Mouse (Mus musculus) CH12.LX (cell line): ENCODE measurements around the gene Mpo. TPM values are rescaled to one million over a fixed set of nuclear protein-coding genes. Genes with fewer than 3 reads are reported as not detected.

Experiments used
- DNase-seq: peaks from one replicate; pipeline ENCODE4 v3.0.0-alpha.2; 2013; ENCODE audit errors: extremely low read depth
- H3K27ac ChIP-seq: 2 replicates; pipeline ENCODE4 v1.5.1; 2012; ENCODE audit warnings: low read depth, mild to moderate bottlenecking, control low read depth, moderate library complexity; ENCODE audit not compliant: insufficient read depth
- H3K27me3 ChIP-seq: replicated peaks from 2 replicates; pipeline ENCODE3; 2012; ENCODE audit warnings: inconsistent platforms
- H3K36me3 ChIP-seq, 2 experiments: replicated peaks in 1 of 2; 2 replicates each; pipeline versions ENCODE3 to v1.6.1; 2012; ENCODE audit warnings: inconsistent platforms in 1 of 2, low read length in 1 of 2, mild to moderate bottlenecking in 1 of 2, mixed read lengths in 1 of 2, moderate library complexity in 1 of 2; ENCODE audit not compliant: control insufficient read depth in 1 of 2, insufficient read depth in 1 of 2
- H3K4me1 ChIP-seq, 2 experiments: 2 replicates each; pipeline ENCODE4 v1.6.1; 2012; ENCODE audit warnings: inconsistent platforms in 1 of 2, moderate library complexity in 1 of 2; ENCODE audit not compliant: insufficient read depth in 2 of 2, control insufficient read depth in 1 of 2
- H3K4me2 ChIP-seq: 2 replicates; pipeline ENCODE4 v1.6.1; 2012; ENCODE audit warnings: low read depth, mild to moderate bottlenecking, control low read depth; ENCODE audit not compliant: poor library complexity, insufficient read depth, severe bottlenecking
- H3K4me3 ChIP-seq, 3 experiments: fragments of 150-350 bp in 1 of 3; sonication (generic) in 1 of 3; replicated peaks in 1 of 3; 2 replicates each; pipeline versions ENCODE3 to v1.5.1; 2011 to 2012; ENCODE audit warnings: low read depth in 2 of 3, low read length in 2 of 3, mild to moderate bottlenecking in 2 of 3, moderate library complexity in 2 of 3, control low read depth in 1 of 3, improper control_type of control experiment in 1 of 3, inconsistent platforms in 1 of 3, mixed read lengths in 1 of 3; ENCODE audit not compliant: poor library complexity in 1 of 3
- H3K79me2 ChIP-seq: replicated peaks from 2 replicates; pipeline ENCODE4 v1.6.1; 2012; ENCODE audit warnings: mild to moderate bottlenecking, moderate library complexity; ENCODE audit not compliant: control insufficient read depth, poor library complexity, insufficient read depth, severe bottlenecking; ENCODE audit errors: extremely low read depth
- H3K9ac ChIP-seq: 2 replicates; pipeline ENCODE4 v1.6.1; 2012; ENCODE audit warnings: low read depth, mild to moderate bottlenecking, control low read depth, moderate library complexity; ENCODE audit not compliant: insufficient read depth
- H3K9me3 ChIP-seq: replicated peaks from 2 replicates; pipeline ENCODE3; 2012; ENCODE audit warnings: low read length, inconsistent platforms, mixed read lengths
- BHLHE40 ChIP-seq: IDR thresholded peaks from 2 replicates; pipeline ENCODE4 v1.6.1; 2011; ENCODE audit warnings: mild to moderate bottlenecking, low read depth, low read length, improper control_type of control experiment
- ELF1 ChIP-seq: IDR thresholded peaks from 2 replicates; pipeline ENCODE4 v1.6.1; 2014; ENCODE audit warnings: low read depth, mild to moderate bottlenecking, inconsistent platforms, low read length, improper control_type of control experiment
- MEF2A ChIP-seq: IDR thresholded peaks from 2 replicates; pipeline ENCODE4 v1.6.1; 2014; ENCODE audit warnings: low read depth, mild to moderate bottlenecking, inconsistent platforms, low read length, improper control_type of control experiment, borderline replicate concordance
- POLR2A ChIP-seq: IDR thresholded peaks from 2 replicates; pipeline ENCODE4 v1.6.1; 2011; ENCODE audit warnings: low read depth, mild to moderate bottlenecking, improper control_type of control experiment, low read length
- RAD21 ChIP-seq: IDR thresholded peaks from 2 replicates; pipeline ENCODE4 v1.6.1; 2011; ENCODE audit warnings: low read depth, mild to moderate bottlenecking, low read length, improper control_type of control experiment, moderate library complexity
- RCOR1 ChIP-seq: conservative IDR thresholded peaks from 2 replicates; pipeline ENCODE4 v1.6.1; 2012; ENCODE audit warnings: low read depth, mild to moderate bottlenecking, inconsistent platforms, low read length, improper control_type of control experiment
- SIN3A ChIP-seq: IDR thresholded peaks from 2 replicates; pipeline ENCODE4 v1.6.1; 2012; ENCODE audit warnings: low read length, improper control_type of control experiment, inconsistent platforms
- TBP ChIP-seq: conservative IDR thresholded peaks from 2 replicates; pipeline ENCODE4 v1.6.1; 2011; ENCODE audit warnings: low read depth, low read length, improper control_type of control experiment
- TCF12 ChIP-seq: IDR thresholded peaks from 2 replicates; pipeline ENCODE4 v1.6.1; 2014; ENCODE audit warnings: low read depth, mild to moderate bottlenecking, inconsistent platforms, low read length, improper control_type of control experiment
- USF2 ChIP-seq: conservative IDR thresholded peaks from 2 replicates; pipeline ENCODE4 v1.6.1; 2011; ENCODE audit warnings: low read depth, low read length, improper control_type of control experiment
- ZMIZ1 ChIP-seq: IDR thresholded peaks from 2 replicates; pipeline ENCODE4 v1.6.1; 2012; ENCODE audit warnings: low read depth, mild to moderate bottlenecking, inconsistent platforms, low read length, improper control_type of control experiment
- dilution Hi-C: fragments of 300-500 bp; cut with MboI; formaldehyde crosslinking; loops from 2 replicates; pipeline ENCODE4 v1.14.3; 2020; ENCODE audit warnings: low sequenced_read_pairs; ENCODE audit not compliant: extremely low pct_unique_long_range_greater_than_20kb, extremely low pct_ligation_motif_present
- in situ Hi-C: fragments of 300-500 bp; cut with MboI; formaldehyde crosslinking; loops from 3 replicates; pipeline ENCODE4 v1.14.3; 2019; ENCODE audit warnings: low sequenced_read_pairs, low pct_ligation_motif_present, low pct_unique_long_range_greater_than_20kb, mixed read lengths
- polyA plus RNA-seq: library from polyadenylated mRNA; unstranded; fragments of >175 nt; gene quantifications from 2 replicates; pipeline ENCODE4 v1.2.1, GENCODE M21; 2012; ENCODE audit warnings: low read depth; ENCODE audit not compliant: insufficient read length
- total RNA-seq, 2 experiments: library from RNA; depleted of rRNA; stranded (reverse); fragments of 300-350 nt in 1 of 2; fragments of >200 nt in 1 of 2; gene quantifications; 2 replicates each; pipeline ENCODE4 v1.2.3; 2012 to 2014

Mpo gene
- total and polyA plus RNA-seq, 3 experiments, result not detected

DNA sequence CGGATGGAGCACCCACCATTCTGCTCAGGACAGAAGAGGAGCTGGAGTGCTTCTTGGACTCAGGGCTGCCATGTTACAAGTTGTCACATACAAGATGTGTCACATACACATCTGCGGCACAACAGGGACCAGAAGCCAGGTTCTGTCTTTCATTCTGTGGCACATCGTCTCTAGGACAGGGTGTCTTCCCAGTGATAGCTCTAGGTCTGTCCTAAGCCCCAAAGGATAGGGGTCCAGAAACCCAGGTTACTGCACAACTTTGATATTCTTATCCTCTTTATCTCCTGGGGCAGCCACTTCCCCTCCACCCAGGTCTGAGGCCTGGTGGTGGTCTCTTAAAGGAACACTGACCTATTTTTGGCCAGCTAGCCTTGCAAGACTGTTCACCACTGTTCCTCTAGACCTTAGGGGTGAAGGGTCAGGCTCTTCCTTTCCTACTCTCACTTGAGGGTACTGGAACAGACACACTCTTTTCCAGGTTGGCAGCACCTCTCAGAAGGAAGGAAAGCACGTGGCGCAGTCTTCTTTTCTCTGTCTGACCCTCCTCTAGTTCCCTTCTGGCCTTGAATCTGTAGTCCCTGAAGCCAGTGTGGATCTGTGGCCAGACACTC, 39.4 kb upstream of the Mpo start:
- H3K9me3 ChIP-seq, result no peaks in the 10 kb centered on the region
- peak overlapping the region in 2 of 3 experiments; percentile 7 to 81 for H3K4me3 ChIP-seq
- peak overlapping the region; percentile 85 for H3K4me2 ChIP-seq
- H3K9ac ChIP-seq, result peak overlapping the region; percentile 61
- in situ Hi-C loops, result loop anchor here (5.0 kb wide), 1 partner anchor 92 kb away; the partner anchor contains the start of gene Rnf43
- peak overlapping the region; percentile 95 for H3K27ac ChIP-seq
- H3K36me3 ChIP-seq, result peaks cover 21 to 22% of the 10 kb centered on the region in 2 experiments
- peaks cover 20 to 59% of the 10 kb centered on the region in 2 experiments for H3K4me1 ChIP-seq
- DNase-seq, result peak; percentile 44
- dilution Hi-C loops, result no loop called here
- H3K79me2 ChIP-seq, result peaks cover 34% of the 10 kb centered on the region
- no peaks in the 10 kb centered on the region for H3K27me3 ChIP-seq
- peak; percentile 16; the same call in 1 of the 2 replicates for TF ChIP-seq POLR2A
- TF ChIP-seq TCF12, result no peak

DNA sequence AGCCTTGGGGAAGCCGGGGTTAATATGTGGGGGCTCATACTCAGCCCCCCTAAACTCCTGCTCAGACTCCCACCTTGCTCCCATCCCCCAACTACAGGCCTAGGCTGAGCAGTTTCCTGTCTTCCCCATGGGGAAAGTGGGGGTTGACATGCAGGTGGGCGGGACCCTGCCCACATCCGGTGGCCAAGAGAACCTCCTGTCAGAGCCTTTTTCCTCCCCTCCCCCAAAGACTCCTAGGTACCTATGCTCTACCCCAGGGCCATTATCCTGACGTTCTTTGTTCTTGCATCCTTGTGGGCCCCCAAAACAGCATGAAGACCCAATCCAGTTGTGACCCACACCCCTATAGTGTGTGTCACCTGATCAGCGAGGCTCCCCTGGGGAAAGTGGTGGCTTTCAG, 38.8 kb upstream of the Mpo start:
- no peaks in the 10 kb centered on the region for H3K27me3 ChIP-seq
- H3K4me2 ChIP-seq, result peak overlapping the region; percentile 85
- dilution Hi-C loops (no loop called here), in situ Hi-C loops (loop anchor here (5.0 kb wide), 1 partner anchor 92 kb away; the partner anchor contains the start of gene Rnf43)
- H3K9me3 ChIP-seq, result no peaks in the 10 kb centered on the region
- peaks cover 34% of the 10 kb centered on the region for H3K79me2 ChIP-seq
- peaks cover 21 to 22% of the 10 kb centered on the region in 2 experiments for H3K36me3 ChIP-seq
- peak overlapping the region; percentile 37 to 81 (median 57) for H3K4me3 ChIP-seq
- peaks cover 20 to 63% of the 10 kb centered on the region in 2 experiments for H3K4me1 ChIP-seq
- peak overlapping the region; percentile 95 for H3K27ac ChIP-seq
- TF ChIP-seq SIN3A (no peak), RAD21 (no peak), TBP (peak; percentile 87), POLR2A (peak; percentile 60; the same call in 1 of the 2 replicates), ELF1 (no peak), RCOR1 (no peak), MEF2A (no peak), ZMIZ1 (no peak)
- DNase-seq, result peak; percentile 99
- H3K9ac ChIP-seq, result peak overlapping the region; percentile 61

- H3K4me3 ChIP-seq, result peak overlapping the region; percentile 66 to 89 (median 81)
- TF ChIP-seq POLR2A, result peak; percentile 100
- TF ChIP-seq USF2, result peak; percentile 95
- TF ChIP-seq BHLHE40, result no peak
- peak; percentile 99 for TF ChIP-seq TBP
- H3K36me3 ChIP-seq, result peaks cover 21 to 22% of the 10 kb centered on the region in 2 experiments
- in situ Hi-C loops (no loop called here), dilution Hi-C loops (no loop called here)
- no peaks in the 10 kb centered on the region for H3K27me3 ChIP-seq
- peaks cover 34% of the 10 kb centered on the region for H3K79me2 ChIP-seq
- DNase-seq, result peak; percentile 100
- no peak overlapping the region for H3K4me2 ChIP-seq
- H3K9ac ChIP-seq, result peak overlapping the region; percentile 98
- peak overlapping the region; percentile 99 for H3K27ac ChIP-seq
- H3K4me1 ChIP-seq, result peaks cover 22 to 63% of the 10 kb centered on the region in 2 experiments
- no peaks in the 10 kb centered on the region for H3K9me3 ChIP-seq
Measured at GRCm38 (mm10) chr11:87755360-87756017, 37.9 kb upstream of the Mpo start.
